Mouse (Mus musculus): ENCODE data around the gene Ilkap. TPM values are rescaled to one million over a fixed set of nuclear protein-coding genes. Genes with fewer than 3 reads are reported as not detected.

Ilkap gene
- total RNA-seq, 4 experiments from 2014 or later: 58.7 to 73.1 (median 64.3) TPM

DNA sequence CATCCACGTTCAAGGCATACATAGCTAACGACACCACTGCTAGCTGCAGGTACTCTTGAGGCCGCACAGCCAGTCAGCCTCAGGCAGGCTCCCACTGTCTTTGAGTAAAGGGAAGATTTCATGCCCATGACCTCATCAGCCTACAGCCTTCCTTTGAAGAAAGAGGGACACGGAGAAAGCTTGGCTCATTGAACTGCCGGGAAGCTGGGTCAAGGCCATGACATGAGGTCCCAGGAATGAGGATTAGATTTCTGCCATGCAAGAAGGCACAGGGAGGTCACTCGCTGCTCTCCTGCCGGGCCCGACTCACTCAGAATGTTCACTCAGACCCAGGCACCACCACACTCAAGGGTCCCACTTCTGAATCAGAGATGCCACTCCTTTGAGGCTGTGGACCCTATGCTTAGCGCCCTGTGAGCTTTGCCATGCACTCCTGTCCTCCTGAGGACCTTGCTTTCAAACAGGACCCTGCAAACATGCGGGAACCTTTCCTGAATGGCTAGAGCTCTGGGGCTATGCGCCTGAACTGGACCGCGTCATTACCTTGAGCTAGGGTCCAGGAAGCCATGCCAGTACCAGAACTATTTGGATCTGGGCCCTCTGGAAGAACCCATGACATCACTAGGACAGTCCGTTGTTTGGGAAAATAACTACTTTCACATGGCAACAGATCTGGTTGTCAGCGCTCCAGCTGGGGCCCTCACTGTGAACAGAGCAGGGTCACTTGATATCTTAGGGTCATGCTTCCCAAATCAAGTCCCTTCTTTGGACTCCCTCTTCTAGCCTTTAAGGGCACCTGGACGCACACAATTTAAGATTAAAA, 33.6 kb downstream of the Ilkap start:
- no peak for DNase-seq (ENCODE audit: low spot score in 2 of 2)

DNA sequence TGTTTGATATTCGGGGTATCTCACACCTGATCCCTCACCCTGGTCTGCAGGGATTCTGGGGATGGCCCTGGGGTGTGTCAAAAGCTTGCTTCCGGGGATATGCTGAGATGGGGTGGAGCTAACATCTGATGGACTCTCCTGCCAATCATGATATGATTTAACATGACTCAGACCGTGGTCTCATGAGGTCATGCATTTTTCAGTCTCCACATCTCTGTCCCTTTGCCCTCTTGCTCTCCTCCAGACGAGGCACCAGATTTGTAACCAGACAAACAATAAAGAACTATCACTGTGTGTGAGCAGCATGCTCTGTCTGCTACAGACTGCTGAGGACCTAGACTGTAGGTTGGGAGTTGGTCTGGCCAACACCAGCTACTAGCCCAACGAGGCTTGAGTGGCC, 36.5 kb downstream of the Ilkap start:
- no peak for DNase-seq (ENCODE audit: low spot score in 2 of 2)

DNA sequence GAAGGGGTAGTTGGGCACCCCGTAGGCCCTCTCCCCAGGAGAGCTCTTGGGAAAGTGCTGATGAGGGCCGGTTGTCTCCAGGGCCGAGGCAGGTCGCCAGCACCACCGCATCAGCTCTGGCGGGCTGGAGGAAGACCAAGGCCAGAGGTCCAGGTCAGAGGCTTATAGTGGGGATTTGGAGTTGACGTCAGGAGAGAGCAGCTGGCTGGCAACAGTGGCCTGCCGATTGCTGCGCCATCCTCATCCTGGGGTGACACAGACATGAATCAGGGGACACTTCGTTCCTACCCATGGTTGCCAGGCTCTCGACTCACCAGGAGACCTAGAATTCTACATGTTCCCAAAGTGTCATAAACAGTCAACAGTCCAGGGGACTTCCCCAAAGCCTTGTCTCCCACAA, 42.5 kb downstream of the Ilkap start:
- DNase-seq (ENCODE audit: low spot score in 2 of 2): no peak

DNA sequence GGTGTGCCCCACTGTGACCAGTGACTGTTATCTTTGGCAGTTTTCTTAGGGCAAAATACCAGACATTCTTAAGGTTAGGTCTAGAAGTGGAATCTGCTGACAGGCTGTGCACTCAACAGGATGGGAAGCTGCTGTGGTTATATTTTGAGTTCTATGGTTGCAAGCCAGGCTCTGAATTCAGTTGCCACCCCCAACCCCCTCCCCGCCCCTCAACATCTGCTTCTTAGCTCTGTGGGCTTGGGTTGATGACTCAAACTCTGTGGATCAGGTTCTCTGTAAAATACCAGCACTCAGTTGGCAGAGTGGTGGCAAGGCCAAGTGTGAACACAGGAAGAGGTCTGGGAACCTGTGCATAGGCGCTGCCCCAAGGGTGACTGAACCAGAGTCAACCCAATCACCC, 46.3 kb downstream of the Ilkap start:
- DNase-seq (ENCODE audit: low spot score in 2 of 2): no peak

DNA sequence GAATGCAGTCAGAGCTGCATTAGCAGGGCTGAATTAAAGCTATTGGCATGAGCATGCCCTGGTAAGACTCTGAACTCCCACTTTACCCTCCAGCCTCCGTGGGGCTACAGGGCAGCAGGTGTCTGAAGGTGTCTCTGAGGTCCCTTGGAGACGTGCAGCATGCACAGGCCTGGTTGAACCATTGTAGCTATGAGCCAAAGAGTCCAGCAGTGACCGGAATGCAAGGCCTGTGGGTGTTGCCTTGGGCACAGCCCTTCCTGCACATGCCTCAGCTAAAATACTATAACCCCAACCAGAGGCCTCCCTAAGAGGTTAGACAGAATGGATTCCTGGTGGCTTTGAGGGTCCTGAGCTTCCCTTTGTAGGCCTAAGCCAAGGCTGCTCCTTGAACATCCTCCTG, 47.4 kb downstream of the Ilkap start:
- DNase-seq (ENCODE audit: low spot score in 2 of 2): no peak

DNA sequence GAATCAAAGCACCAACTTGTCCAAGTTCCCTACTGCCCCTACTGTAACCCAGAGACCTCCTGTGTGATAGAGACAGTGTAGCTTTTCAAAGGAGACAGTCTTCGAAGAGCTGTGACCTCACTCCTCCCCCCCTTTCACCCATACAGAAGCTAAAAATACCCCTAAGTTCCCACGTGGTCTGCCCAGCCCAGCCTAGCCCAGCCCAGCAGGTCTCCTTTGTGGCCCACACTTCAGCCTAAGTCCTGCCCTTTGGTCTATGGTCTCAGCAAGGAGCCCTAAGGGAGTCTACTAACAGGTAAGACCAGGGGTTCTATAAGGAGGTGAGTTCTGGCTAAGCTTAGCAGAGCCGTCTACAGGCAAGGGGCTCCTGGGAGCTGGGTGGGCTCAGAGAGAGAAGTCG, 47.8 kb downstream of the Ilkap start, which contains the start of gene Klhl30:
Gene Klhl30, plus strand, starts transcription at position 176 of the 400 bp plus-strand sequence.
- no peak for DNase-seq (ENCODE audit: low spot score in 2 of 2)

DNA sequence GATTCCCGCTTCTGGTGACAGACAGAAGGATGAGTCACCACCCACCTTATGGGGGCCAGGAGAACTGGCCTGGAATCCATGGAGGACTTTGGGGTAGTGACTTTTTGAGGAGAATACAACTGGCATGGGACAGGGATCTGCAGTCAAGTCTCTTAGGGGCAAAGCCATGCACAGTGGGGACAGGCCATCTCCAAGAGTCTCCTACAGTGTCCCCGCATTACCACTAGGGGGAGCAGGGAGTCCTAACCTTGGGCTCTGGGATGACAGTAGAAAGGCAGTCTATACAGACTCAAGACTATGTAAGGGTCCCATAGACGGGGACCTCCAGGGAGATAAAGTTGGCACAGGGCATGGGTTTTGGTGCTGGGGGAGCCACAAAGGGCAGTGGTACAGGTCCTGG, 51.7 kb downstream of the Ilkap start:
- DNase-seq (ENCODE audit: low spot score in 2 of 2): peak; percentile 21 to 59

DNA sequence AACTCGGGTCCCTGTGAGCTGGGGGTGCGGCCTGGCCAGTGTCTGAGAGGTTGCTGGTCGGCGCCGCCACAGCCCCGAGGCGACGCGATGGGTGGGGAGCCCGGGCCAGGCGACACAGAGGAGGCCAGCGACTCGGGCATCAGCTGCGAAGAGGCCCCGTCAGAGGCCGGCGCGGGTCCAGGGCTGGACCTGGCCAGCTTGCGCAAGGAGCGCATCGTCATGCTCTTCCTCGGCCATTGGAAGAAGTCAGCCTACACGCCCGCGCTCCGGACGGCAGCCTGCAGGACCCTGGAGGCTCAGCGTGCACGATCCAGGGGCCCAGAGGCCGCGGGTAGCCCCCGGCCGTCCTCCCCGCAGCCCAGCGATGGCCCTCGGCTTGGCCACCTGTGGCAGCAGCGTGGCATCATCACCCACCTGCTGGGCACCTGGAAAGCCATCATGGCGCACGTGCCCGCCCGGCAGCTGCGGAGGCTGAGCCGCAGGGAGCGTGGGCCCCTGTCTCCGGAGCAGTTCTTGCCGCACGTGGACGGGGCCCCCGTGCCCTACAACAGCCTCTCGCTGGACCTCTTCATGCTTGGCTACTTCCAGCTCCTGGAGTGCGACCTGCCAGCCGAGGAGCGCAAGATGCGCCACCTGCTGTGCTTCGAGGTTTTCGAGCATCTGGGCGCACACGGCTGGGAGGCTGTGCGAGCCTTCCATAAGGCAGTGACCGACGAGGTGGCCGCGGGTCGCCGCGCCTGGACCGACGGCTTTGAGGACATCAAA, 53.5 kb downstream of the Ilkap start:
- DNase-seq (ENCODE audit: low spot score in 2 of 2): no peak

DNA sequence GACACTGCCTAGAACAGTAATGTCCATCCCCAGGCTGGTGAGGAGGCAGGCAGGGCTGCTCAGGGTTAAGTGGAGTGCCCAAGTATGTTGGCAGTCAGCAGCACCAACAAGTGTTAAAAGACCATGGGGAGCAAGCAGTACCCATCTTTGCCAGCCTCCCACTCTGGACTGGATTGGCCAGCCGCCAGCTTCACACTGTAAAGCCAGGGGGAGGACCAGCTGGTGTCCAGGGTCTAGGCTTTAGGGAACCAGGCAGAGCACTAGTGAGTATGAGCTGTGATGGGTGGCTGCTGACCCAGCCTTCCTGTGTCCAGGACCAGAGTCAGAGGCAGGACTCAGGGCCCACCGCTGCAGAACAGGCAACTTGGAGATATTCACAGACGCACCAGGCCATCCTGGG, 54.6 kb downstream of the Ilkap start:
- peak in 1 of 2 experiments; percentile 15 for DNase-seq (ENCODE audit: low spot score in 2 of 2)

DNA sequence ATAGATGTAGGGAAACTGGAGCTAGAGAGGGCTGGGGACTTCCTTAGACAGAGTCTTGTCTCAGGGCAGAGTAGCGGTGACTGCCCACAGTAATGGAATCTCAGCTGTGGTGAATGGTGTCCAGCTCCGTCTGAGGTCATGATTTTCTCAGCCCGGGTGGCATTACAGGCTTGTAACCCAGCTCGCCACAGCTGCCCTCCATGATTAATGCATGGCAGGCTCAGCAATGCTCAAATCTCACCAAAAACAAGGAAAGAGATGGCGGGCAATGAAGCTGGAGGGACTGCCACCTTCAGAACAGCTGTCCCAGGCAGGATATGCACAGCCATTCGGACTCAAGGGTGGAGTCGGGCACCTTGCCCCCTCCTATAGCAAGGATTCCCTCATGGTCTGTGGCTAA, 61.3 kb downstream of the Ilkap start:
- DNase-seq (ENCODE audit: low spot score in 2 of 2): no peak

DNA sequence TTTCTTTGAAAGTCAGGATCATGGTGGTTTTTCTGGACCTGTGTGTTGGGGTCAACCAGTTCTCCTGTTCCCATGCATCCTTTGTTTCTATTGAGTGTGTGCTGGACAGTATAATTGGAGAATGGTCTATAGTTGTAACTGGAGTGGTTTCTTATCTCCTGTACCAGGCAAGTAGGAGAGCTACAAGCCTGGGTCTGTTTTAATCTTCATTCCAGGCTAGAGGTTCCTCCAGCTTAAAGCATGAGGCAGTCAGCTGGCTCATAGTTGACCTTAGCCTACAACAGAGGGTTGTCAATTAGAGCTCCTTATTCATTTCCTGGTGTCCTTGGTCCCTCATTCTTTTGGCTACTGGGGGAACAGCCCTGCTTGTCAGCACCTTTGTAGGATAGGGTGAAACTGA, 65.0 kb downstream of the Ilkap start:
- no peak for DNase-seq (ENCODE audit: low spot score in 2 of 2)

DNA sequence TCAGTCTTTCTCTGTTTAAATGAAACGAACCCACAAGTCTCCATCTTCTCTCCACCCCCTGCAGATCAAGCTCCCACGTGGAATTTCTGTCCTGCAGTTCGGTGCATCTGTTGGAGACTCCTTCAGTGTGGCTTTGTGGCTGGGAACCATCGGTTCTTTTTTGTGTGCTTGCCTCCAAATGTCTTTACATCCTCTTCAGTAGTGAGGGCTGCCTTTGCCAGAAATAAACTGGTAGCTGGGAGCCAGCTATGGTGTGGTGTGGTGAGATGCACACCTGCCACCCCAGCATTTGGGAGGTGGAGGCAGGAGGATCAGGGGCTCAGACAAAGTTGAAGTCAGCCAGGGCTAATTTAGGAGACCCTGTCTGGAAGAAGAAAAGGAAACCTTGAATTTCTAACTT, 66.5 kb downstream of the Ilkap start:
- DNase-seq (ENCODE audit: low spot score in 2 of 2): peak in 1 of 2 experiments; percentile 25

DNA sequence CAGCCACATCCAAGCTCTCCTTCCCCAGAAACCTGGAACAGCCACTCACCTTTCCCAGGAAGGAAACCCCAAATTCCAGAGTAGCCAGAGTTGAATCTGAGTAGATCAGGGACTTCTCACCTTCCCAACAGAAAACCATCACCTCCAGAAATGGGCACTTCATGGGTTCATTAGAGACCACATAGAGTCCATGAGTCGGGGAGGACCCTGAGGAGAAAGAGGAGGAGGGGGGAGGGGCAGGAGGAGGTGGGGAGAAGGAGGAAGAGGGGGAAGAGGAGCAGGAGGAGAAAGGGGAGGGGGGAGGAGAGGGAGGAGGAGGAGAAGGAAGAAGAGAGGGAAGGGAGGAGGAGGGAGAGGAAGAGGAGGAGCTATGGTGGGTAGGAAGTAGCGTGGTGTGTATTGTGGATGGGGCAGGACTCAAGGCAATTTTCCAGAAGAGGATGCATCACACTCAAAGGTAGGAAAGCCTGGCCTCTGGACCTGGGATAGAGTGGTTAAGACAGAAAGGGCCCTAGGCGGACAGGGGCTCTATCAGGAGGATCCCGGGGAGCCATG, 73.0 kb downstream of the Ilkap start:
- no peak for DNase-seq (ENCODE audit: low spot score in 2 of 2)

DNA sequence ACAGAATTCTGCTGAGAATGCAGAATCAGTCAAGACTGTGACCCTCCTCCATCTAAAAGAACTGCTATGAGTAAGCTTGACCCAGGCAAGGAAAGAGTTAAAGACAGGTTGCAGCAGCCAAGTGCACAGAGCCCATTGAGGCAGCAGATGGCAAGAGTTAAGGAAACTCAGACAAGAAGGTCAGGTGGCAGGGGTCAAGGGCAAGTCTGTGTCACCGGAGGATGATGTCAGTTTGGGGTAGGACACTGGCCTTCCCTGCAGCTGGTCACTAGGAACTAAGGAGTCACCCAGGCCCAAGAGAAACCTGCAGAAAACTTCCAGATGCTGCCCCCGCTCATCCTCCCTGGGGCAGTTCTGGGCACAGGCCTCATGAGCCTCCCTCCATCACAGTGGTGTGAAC, 74.0 kb downstream of the Ilkap start:
- no peak for DNase-seq (ENCODE audit: low spot score in 2 of 2)

Other genes starting within 250 kb of the Ilkap start
- gene Ramp1, start 219.0 kb downstream of the Ilkap start, total RNA-seq (2022): 10 to 100 TPM; 55.1 to 62.5 (median 56.6) TPM
- gene Ube2f, start 148.5 kb downstream of the Ilkap start, total RNA-seq (2022): 10 to 100 TPM; 48.0 to 48.9 (median 48.6) TPM
- 10 to 100 TPM; 21.8 to 24.6 (median 22.2) TPM for gene Scly, start 100.5 kb downstream of the Ilkap start, total RNA-seq (2022)
- under 1 TPM in 1 of 4 experiments, not detected in 3; 0.16 TPM for gene Espnl, start 76.7 kb downstream of the Ilkap start, total RNA-seq (2022)
- not detected for gene Klhl30, start 47.8 kb downstream of the Ilkap start, total RNA-seq (2022)
- not detected for gene Erfe, start 32.4 kb downstream of the Ilkap start, total RNA-seq (2022)
- 10 to 100 TPM; 15.0 to 20.8 (median 16.2) TPM for gene Hes6, start 15.2 kb upstream of the Ilkap start, total RNA-seq (2022)
- gene Per2, start 60.5 kb upstream of the Ilkap start, total RNA-seq (2022): 10 to 100 TPM; 20.4 to 37.6 (median 30.4) TPM
- 10 to 100 TPM; 13.3 to 14.6 (median 13.8) TPM for gene Traf3ip1, start 95.8 kb upstream of the Ilkap start, total RNA-seq (2022)
- 10 to 100 TPM; 34.7 to 38.2 (median 36.4) TPM for gene Asb1, start 141.7 kb upstream of the Ilkap start, total RNA-seq (2022)